30 mouse cellular contexts compared by ENCODE assay signal in genomic region chr10:12976552-12976951, GRCm38 (mm10). TPM values are rescaled to one million over a fixed set of nuclear protein-coding genes. Genes with fewer than 3 reads are reported as not detected.
DNase-seq lines count a peak whose midpoint lies in the region; ATAC-seq and TF ChIP-seq lines count a peak whose summit lies in the region.
"Had no signal": no experiment of that assay in that cellular context is flagged by ENCODE, and none has a peak within 500 bp of the region (broad histone marks: within the 10 kb centered on the region; RNA-seq: fewer than 3 reads in every experiment).

No protein-coding gene starts in this region.

- H3K4me2 ChIP-seq in CH12.LX (ENCODE audit: insufficient read depth, low read depth, poor library complexity, severe bottlenecking): no peak overlapping the region
- H3K4me2 ChIP-seq in midbrain, embryonic 13.5 days (replicated peaks): no peak overlapping the region
- H3K4me2 ChIP-seq: embryonic facial prominence, embryonic 15.5 days; forebrain, embryonic 12.5 days; heart, embryonic 15.5 days; hindbrain, embryonic 13.5 days; limb, embryonic 13.5 days; liver, embryonic 12.5 days; neural tube, embryonic 12.5 days had no signal

- no peak for TF ChIP-seq POLR2A in CH12.LX (IDR thresholded peaks at IDR 0.05; ENCODE audit: low read depth, low read length)

- 0 out of 2 replicates have a peak, but pooled peaks have one; percentile 6 for TF ChIP-seq EP300 in CH12.LX (IDR thresholded peaks at IDR 0.05; ENCODE audit: low read length)

- H3K9ac ChIP-seq in CH12.LX (ENCODE audit: insufficient read depth, low read depth): no peak overlapping the region
- no peak overlapping the region for H3K9ac ChIP-seq in midbrain, embryonic 13.5 days (replicated peaks)
- H3K9ac ChIP-seq: embryonic facial prominence, embryonic 15.5 days; forebrain, embryonic 12.5 days; forebrain, postnatal 0 days; heart, embryonic 15.5 days; hindbrain, embryonic 13.5 days; limb, embryonic 13.5 days; liver, embryonic 12.5 days; neural tube, embryonic 12.5 days had no signal

- H3K79me2 ChIP-seq in CH12.LX (replicated peaks; ENCODE audit: control insufficient read depth, extremely low read depth, insufficient read depth, poor library complexity, severe bottlenecking): no peaks in the 10 kb centered on the region

- H3K4me3 ChIP-seq in CH12.LX (replicated peaks in 1 of 3; ENCODE audit: low read depth in 2 of 3, low read length in 2 of 3, poor library complexity in 1 of 3): no peak overlapping the region
- no peak overlapping the region for H3K4me3 ChIP-seq in midbrain, embryonic 13.5 days (replicated peaks)
- H3K4me3 ChIP-seq: embryonic facial prominence, embryonic 10.5 days; embryonic facial prominence, embryonic 15.5 days; forebrain, embryonic 12.5 days; heart, embryonic 15.5 days; hindbrain, embryonic 13.5 days; limb, embryonic 13.5 days; liver, embryonic 12.5 days; midbrain, embryonic 10.5 days; neural tube, embryonic 12.5 days had no signal

- ATAC-seq in midbrain, embryonic 13.5 days: no peak
- ATAC-seq: forebrain, postnatal 0 days; intestine, postnatal 0 days; liver, embryonic 12.5 days; midbrain, embryonic 16.5 days had no signal

- no peak for TF ChIP-seq RAD21 in CH12.LX (IDR thresholded peaks at IDR 0.05; ENCODE audit: low read depth, low read length)

- dilution Hi-C loops in CH12.LX (cut with MboI; ENCODE audit: extremely low pct_ligation_motif_present, extremely low pct_unique_long_range_greater_than_20kb, low sequenced_read_pairs): no loop called here

- no peaks in the 10 kb centered on the region for H3K27me3 ChIP-seq in CH12.LX (replicated peaks)
- H3K27me3 ChIP-seq in midbrain, embryonic 13.5 days: no peaks in the 10 kb centered on the region
- H3K27me3 ChIP-seq: embryonic facial prominence, embryonic 15.5 days; forebrain, embryonic 12.5 days; heart, embryonic 15.5 days; hindbrain, embryonic 13.5 days; limb, embryonic 13.5 days; liver, embryonic 12.5 days; neural tube, embryonic 12.5 days had no signal

- H3K9me3 ChIP-seq in CH12.LX (replicated peaks; ENCODE audit: low read length): no peaks in the 10 kb centered on the region
- no peaks in the 10 kb centered on the region for H3K9me3 ChIP-seq in midbrain, embryonic 13.5 days
- H3K9me3 ChIP-seq: embryonic facial prominence, embryonic 10.5 days; embryonic facial prominence, embryonic 15.5 days; forebrain, embryonic 12.5 days; G1E; heart, embryonic 15.5 days; hindbrain, embryonic 13.5 days; limb, embryonic 13.5 days; liver, embryonic 12.5 days; midbrain, embryonic 10.5 days; neural tube, embryonic 12.5 days had no signal

- WGBS in midbrain, embryonic 13.5 days: 94% methylated on average over 7 of the region's 7 CpGs

- in situ Hi-C loops in CH12.LX (cut with MboI; ENCODE audit: low pct_ligation_motif_present, low pct_unique_long_range_greater_than_20kb, low sequenced_read_pairs): no loop called here

- H3K4me1 ChIP-seq in CH12.LX (ENCODE audit: control insufficient read depth in 1 of 2, insufficient read depth in 2 of 2): peaks cover 28 to 56% of the 10 kb centered on the region in 2 experiments
- H3K4me1 ChIP-seq in midbrain, embryonic 13.5 days (replicated peaks): no peaks in the 10 kb centered on the region
- H3K4me1 ChIP-seq: embryonic facial prominence, embryonic 10.5 days; embryonic facial prominence, embryonic 15.5 days; forebrain, embryonic 12.5 days; hindbrain, embryonic 13.5 days; limb, embryonic 13.5 days; midbrain, embryonic 10.5 days; neural tube, embryonic 12.5 days had no signal

- no peak for TF ChIP-seq CTCF in CH12.LX (conservative IDR thresholded peaks at IDR 0.05 in 1 of 2, IDR thresholded peaks at IDR 0.05 in 1 of 2; ENCODE audit: low read depth in 2 of 2, low read length in 2 of 2)

- peak overlapping the region; percentile 95 for H3K27ac ChIP-seq in CH12.LX (ENCODE audit: insufficient read depth, low read depth)
- H3K27ac ChIP-seq in midbrain, embryonic 13.5 days: no peak overlapping the region
- H3K27ac ChIP-seq: embryonic facial prominence, embryonic 10.5 days; embryonic facial prominence, embryonic 15.5 days; forebrain, embryonic 12.5 days; heart, embryonic 15.5 days; hindbrain, embryonic 13.5 days; limb, embryonic 13.5 days; liver, embryonic 12.5 days; midbrain, embryonic 10.5 days; neural tube, embryonic 12.5 days had no signal

- peak; percentile 62 for DNase-seq in adrenal gland, adult 2 months
- DNase-seq in adrenal gland, postnatal 36 days: no peak
- DNase-seq in 3T3-L1 (ENCODE audit: low read depth, low spot score): peak; percentile 55
- no peak for DNase-seq in CH12.LX (ENCODE audit: extremely low read depth)
- peak; percentile 59 for DNase-seq in induced T-regulatory cell, adult 2 months (ENCODE audit: low read depth)
- no peak for DNase-seq in urinary bladder, adult 2 months (ENCODE audit: low spot score)
- DNase-seq: adrenal gland, adult 8-10 months; cerebellum, adult 18-20 months; cerebellum, postnatal 14 days; forebrain, postnatal 0 days; kidney, adult 9 months; kidney, postnatal 10 days; lung, adult 18-20 months; lung, postnatal 10 days; right cerebral cortex, adult 18-20 months; spleen, adult 18-20 months; thymus, postnatal 25 days had no signal

- H3K36me3 ChIP-seq in CH12.LX (replicated peaks in 1 of 2; ENCODE audit: control insufficient read depth in 1 of 2, insufficient read depth in 1 of 2, low read length in 1 of 2): no peaks in the 10 kb centered on the region
- no peaks in the 10 kb centered on the region for H3K36me3 ChIP-seq in midbrain, embryonic 13.5 days
- H3K36me3 ChIP-seq: embryonic facial prominence, embryonic 10.5 days; embryonic facial prominence, embryonic 15.5 days; forebrain, embryonic 12.5 days; G1E; heart, embryonic 15.5 days; hindbrain, embryonic 13.5 days; limb, embryonic 13.5 days; liver, embryonic 12.5 days; midbrain, embryonic 10.5 days; neural tube, embryonic 12.5 days had no signal

TF ChIP-seq in CH12.LX, 34 proteins besides CTCF, POLR2A, EP300 and RAD21:
- TF ChIP-seq SIN3A (IDR thresholded peaks at IDR 0.05; ENCODE audit: low read length): peak; percentile 58; the same call in 1 of the 2 replicates
- no peak for TF ChIP-seq MAX (IDR thresholded peaks at IDR 0.05; ENCODE audit: low read length)

RNA-seq across cellular contexts. Expression of gene Stx11, which starts 12.5 kb away (rescaled TPM):
- total RNA-seq in adrenal gland, adult 2 months (2021): 1 to 10 TPM; 8.7 to 8.9 TPM
- 5.1 and 11.0 TPM in 2 replicates for polyA plus RNA-seq in adrenal gland, adult 2 months (2012; rRNA removed)
- total RNA-seq in adrenal gland, postnatal 36 days (2021): 10 to 100 TPM in 1 of 2 experiments, 1 to 10 TPM in 1; 7.6 to 13.2 TPM
- total RNA-seq in CH12.LX (2012; rRNA removed): 33.7 and 49.8 TPM in 2 replicates
- total RNA-seq in CH12.LX (2014; rRNA removed): 42.3 and 47.7 TPM in 2 replicates
- polyA plus RNA-seq in CH12.LX (2012; ENCODE audit: insufficient read length, low read depth): 22.2 and 23.4 TPM in 2 replicates
- polyA plus RNA-seq in urinary bladder, adult 2 months (2012; rRNA removed): 10.3 and 12.3 TPM in 2 replicates
- 0.88 and 1.2 TPM in 2 replicates for polyA plus RNA-seq in midbrain, embryonic 13.5 days (2015; fragmentation: Nextera tagmentation; extraction: Ambion mirVana)

RNA-seq across cellular contexts. Expression of gene Sf3b5, which starts 28.6 kb away (rescaled TPM):
- 10 to 100 TPM; 13.3 to 14.0 TPM for total RNA-seq in adrenal gland, adult 2 months (2021)
- 89.9 and 92.4 TPM in 2 replicates for polyA plus RNA-seq in adrenal gland, adult 2 months (2012; rRNA removed)
- 10 to 100 TPM; 12.4 to 13.5 TPM for total RNA-seq in adrenal gland, postnatal 36 days (2021)
- total RNA-seq in CH12.LX (2012; rRNA removed) (49.1 and 49.6 TPM in 2 replicates), CH12.LX (2014; rRNA removed) (41.8 and 51.3 TPM in 2 replicates)
- 36.6 and 41.9 TPM in 2 replicates for polyA plus RNA-seq in CH12.LX (2012; ENCODE audit: insufficient read length, low read depth)
- 17.6 and 21.8 TPM in 2 replicates for polyA plus RNA-seq in urinary bladder, adult 2 months (2012; rRNA removed)
- polyA plus RNA-seq in midbrain, embryonic 13.5 days (2015; fragmentation: Nextera tagmentation; extraction: Ambion mirVana): 27.1 and 28.1 TPM in 2 replicates

Comparison
In these comparisons a context has a peak if more than half of its experiments do, and no peak if none do; other contexts are left out.
1. DNase-seq: peak in adrenal gland, adult 2 months (single experiment), 3T3-L1 (single experiment) and induced T-regulatory cell, adult 2 months (single experiment); none in adrenal gland, postnatal 36 days (0 of 2), CH12.LX (single experiment) and urinary bladder, adult 2 months (single experiment).